Mouse (Mus musculus) kidney, adult 9 months (tissue): Measurements from ENCODE around the gene Thop1.
"Not testable (repeated sequence)": the region's sequence is repeated elsewhere in the genome, so short reads cannot be mapped to it uniquely, and the experiment has no call there.

Experiments used
- DNase-seq: peaks from one replicate; pipeline ENCODE4 v3.0.0; 2022

Gene Thop1

DNA sequence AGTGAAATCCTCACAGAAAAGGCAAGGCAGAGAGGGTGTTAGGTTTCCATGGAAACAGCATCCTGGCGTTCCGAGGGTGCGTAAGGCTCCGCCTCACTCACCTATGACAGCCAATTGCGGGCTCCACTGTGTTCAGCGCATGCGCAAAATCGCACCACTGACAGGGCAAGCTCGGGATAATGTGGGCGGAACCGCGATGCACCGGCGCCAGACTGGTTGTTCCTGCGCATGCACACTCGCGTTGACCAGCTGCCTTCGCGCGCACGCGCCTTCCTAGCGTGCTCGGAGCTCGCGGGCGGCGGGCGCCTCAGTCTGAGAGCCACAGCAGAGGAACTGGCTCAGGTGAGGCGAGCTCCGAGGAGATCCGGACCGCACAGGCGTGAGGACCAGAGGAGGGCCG is at the start of gene Thop1:
Thop1 (plus strand) TSS at position 200 of the 400 bp plus-strand sequence.
- DNase-seq = peak; percentile 99

DNA sequence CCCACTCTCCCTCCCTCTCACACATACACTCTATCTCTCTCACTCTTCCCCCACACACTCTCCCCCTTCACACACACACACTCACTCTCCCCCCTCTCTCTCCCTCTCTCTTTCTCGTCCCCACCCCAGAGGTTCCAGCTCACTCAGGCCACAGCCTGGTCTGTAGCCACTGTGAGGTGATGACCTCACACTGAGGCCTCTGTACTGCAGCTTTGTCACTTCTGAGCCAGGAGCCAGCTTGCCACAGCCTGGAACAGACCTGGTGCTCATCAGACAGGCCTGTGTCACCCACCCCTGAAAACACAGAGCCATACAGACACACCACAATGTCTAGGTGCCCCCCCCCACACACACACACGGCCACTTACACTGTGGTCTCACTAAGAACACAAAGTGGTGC is 49.6 kb upstream of the Thop1 start:
- no peak for DNase-seq

DNA sequence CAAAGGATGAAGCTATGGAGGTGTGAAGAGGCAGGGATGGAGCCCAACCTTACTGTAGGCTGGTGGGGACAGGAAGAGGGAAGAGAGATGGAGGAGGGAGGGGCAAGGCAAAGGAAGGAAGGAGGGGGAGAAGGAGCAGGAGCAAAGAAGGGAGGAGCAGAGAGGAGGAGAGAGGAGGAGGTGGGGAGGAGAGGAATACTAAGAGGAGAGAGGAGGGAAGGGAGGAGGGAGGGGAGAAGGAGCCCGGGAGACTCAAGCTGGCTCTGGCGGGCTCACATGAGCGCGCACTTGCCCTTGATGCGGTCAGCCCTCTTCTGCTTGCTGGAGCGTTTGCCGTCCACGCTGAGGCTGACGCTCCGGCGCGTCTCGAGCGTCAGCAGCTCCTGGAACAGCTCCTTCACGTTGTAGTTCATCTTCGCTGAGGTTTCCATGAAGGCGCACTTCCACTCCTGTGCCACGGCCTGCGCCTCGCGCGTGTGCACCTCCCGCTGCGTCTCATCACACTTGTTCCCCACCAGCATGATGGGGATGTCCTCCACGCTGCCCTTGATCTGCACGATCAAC is 48.2 kb upstream of the Thop1 start:
- no peak for DNase-seq

DNA sequence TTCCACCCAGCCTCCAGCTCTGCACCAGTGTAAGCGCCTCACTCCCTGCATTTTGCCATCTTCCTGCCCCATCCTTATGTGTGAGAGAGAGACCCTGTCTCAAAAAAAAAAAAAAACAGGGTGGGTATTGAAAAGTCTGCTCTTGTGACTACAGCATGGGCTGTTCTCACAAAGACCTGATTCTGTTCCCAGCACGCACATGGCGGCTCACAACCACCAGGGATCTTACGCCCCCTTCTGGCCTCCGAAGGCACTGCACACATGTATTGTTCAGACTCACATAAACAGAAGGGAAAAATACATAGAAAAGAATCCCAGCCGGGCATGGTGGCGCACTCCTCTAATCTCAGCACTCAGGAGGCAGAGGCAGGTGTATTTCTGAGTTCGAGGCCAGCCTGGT is 47.1 kb upstream of the Thop1 start:
- DNase-seq = no peak

DNA sequence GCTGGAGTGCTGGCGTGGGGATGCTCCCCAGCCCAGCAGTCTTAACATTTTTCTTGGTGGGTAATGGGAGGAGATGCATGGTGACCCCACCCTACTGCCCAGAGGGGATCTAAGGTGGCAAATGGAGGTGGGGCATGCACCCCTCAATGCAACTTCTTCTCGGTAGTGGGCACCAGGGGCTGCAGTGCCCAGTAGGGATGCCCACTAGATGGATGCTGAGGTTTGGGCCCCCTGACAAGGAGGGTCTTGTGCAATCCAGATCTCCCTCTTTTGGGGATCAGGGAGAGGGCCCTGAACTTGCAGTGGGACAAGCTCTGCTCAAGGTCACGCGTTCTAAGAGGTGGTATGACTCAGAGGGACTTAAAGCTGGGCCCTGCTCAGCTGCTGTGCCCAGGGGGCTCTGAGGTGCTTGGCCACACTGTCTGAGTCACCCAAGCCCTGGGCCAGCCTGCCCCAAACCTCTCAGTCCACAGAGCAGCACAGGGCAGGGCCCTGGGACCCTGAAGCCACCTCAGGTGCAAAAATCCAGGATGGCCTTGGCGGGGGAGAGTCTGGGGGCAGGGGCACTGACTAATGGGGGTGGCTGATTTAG is 45.4 kb upstream of the Thop1 start:
- no peak for DNase-seq

DNA sequence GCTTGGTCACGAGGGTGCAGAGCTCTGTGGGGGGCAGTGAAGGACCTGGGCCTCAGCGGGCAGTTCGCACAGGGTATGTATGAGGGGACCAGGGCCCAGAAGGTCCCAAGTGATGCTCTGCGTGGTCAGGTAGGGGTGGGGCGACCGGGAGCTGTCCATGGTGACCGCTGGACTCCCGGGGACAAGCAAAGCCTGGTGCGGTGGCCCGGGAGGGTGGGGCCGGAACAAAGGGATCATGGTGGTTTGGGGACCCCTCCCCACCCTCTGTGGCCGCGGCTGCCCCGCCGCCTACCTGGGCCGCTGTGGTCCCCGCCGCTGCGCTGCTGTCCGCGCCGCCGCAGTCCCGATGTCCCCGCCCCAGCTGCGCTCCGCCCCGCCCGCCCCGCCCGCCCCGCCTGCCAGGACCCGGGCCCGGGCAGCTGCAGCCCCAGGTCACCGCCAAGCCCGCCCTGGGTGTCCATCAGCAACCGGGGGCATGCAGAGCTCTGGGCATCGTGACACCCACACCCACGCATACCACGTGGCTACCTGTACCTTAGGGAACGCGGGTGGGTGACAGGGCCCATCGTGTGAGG is 44.7 kb upstream of the Thop1 start:
- DNase-seq = no peak

DNA sequence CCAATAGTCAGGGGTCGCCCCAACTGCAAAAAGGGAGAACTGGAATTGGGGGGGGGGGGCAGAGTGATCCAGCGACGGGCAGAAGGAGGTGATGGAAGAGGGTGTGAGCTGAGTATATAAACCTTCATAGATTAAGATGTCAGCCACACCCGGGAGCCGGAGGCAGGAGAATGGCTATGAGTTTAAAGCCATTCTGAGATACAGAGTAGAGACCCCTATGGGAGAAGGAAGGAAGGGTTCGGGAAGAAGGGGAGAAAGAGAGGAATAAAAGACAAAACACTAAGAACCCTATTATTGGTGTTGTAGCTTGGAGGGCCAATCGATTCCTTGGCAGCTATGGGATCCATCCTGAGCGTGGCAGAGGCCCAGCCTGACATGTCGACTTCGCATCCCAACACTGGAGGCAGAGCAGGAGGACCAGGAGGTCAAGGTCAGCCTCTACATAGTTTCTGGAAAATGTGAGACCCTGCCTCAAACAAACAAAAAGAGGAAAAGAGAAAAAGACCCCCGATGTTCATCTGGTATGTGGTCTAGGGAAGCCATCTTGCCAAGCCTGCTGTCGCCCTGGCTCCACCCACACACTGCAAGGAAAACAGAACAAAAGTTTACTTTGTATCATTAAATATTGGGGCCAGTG is 44.1 kb upstream of the Thop1 start, which contains the start of gene Diras1:
Diras1 (minus strand) TSS at position 24 of the 637 bp plus-strand sequence.
- no peak for DNase-seq

DNA sequence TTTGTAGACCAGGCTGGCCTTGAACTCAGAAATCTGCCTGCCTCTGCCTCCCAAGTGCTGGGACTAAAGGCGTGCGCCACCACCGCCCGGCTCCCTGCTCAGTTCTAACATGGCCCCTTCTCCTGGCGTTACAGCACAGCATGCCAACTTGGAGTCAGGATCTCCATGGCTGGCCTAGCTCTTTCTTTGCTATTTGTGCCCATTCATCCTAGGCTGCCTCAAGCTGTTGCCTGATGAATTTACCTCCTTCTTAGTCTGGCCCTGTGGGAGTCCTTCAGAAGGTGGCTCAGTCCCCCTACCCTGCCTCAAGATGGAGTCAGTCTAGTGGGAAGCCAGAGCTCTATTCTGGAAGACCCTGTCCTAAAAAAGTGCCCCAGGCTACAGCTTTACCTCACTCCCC is 43.0 kb upstream of the Thop1 start:
- no peak for DNase-seq

DNA sequence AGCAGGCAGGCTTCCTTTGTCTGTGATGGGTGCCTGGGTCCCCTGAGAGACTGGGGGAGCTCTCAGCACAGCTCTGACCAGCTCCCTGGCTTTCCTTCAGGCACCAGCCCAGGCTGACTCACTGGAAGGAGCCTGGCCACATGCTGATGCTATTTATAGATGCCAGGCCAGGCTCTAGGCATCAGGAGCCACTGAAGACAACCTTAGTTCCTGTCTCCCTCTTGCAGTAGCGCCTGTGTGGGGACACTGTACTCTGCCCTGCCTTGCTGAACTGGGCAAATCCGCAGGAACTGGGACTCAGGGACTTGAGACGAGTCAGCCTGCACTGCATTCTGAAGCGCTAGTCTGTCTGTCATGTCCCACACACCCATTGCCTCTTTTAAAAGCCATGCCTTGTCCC is 42.5 kb upstream of the Thop1 start:
- DNase-seq = no peak

DNA sequence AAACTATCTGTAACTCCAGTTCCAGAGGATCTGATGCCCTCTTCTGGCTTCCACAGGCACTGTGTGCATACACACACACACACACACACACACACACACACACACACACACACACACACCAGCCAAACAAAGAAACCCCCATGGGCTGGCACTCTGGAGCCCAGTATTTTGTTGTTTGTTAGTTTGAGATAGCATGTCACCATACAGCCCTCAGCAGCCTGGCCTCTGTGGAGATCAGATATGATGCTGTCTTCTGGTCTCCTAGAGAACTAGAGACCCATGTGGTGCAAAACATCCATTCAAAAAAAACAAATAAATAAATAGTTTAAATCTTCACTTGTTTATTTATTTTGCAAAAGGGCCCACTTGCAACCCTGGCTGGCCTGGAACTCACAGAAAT is 41.6 kb upstream of the Thop1 start:
- no peak for DNase-seq

DNA sequence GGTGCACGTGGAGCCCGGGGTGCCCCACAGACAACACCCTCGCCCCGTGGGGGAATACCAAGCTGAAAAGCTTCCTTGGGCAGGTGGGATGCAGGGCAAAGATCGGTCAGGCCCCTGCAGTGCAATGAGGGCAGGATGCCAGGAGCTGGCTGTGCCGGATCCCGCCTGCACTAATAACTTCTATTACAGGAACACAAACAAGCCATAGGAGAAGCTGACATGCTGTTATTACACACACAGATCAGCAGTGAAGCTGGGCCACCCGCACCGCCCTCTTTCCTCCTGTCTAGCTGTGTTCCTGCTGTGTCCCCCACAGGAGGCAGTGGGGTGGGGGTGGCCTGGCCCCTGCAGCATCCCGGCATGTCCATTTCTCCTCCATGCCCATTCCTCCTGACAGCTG is 40.8 kb upstream of the Thop1 start:
- no peak for DNase-seq

DNA sequence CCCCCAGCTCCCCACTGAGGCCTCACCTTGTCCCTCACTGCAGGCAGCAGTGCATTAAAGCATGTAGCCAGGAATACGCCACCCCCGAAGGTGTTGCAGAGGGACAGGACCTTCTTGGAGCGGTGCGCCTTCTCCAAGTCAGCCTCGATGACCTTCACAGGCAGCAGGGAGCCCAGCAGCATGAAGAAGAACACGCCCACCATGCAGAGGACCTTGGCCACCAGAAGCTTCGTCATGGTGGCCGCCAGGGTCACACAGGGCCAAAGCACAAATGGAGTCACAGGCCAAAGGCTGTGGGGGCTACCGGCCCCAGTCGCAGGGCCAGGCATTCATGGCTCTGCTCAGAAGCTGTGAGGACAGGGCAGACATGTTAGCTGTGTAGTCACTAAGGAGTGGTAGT is 36.2 kb upstream of the Thop1 start:
- no peak for DNase-seq

DNA sequence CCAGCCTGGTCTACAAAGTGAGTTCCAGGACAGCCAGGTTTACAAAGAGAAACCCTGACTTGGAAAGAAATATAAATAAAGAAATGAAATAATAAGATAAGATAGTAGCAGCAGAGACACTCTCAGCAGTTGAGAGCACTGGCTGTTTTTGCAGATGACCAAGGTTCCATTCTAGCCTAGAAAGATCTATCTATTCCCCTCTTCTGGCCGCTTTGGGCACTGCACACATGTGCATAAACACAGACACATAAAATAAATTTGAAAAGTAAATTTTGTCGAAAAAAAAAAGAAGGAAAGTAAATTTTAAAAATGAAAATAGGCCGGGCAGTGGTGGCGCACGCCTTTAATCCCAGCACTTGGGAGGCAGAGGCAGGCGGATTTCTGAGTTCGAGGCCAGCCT is 33.6 kb upstream of the Thop1 start:
- no peak for DNase-seq

DNA sequence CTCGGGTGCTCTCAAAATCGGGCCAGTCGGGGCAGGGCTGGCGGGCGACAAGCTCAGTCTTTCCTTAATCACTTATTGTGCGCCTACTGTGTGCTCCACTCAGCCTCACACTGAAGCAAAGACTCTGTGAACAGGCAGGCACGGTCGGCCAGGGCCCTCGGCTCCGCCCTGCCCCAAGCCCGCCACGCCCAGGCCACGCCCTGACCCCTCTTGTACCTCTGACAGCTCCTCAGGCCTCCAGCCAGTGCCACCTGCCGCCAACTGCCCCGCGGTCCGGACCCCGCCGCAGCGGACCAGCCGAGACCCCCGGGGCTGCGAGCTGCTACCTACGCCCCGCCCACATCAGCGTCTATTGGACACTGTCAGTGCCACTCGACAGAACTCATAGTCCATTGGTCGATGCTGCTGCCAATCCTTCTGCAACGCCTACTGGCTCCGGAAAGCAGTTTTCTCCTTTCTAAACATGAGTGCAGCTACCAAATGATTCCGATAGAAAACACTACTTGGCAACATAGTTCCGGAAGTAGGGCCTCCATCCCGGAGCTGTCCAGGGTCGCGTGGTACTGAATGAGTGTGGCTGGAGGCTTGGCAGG is 32.8 kb upstream of the Thop1 start, which contains the start of gene Slc39a3:
Slc39a3 (minus strand) TSS at position 439 of the 593 bp plus-strand sequence.
- peak; percentile 99 for DNase-seq

DNA sequence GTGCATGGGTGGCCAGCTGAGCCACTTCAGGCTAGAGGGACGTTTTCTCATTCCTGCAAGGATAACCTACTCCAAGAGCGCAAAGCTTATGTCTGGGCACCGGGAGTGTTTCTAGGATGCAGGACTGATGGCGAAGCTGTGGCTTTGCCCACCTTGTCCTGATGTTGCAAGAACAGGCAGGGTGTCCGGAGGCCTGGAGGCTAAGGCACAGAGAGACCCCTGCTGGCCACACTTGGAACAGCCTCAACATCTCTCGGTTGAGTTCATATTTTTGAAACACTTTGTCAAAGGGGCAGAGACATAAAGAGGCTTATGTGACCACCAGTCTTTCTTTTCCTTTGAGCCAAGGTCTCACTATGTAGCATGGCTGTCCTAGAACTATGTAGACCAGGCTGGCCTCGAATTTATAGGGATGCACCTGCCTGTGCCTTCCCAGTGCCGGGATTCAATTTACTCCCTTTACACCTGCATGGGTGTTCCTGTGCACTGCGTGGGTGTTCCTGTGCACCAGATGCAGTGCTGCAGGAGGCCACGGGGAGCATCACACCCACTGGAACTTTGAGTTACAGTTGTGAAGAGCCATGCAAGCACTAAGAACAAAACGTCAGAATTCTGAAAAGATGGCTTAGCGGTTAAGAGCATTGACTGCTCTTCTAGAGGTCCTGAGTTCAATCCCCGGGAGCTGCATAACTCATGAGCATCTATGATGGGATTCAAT is 28.2 kb upstream of the Thop1 start:
- DNase-seq = peak; percentile 69

DNA sequence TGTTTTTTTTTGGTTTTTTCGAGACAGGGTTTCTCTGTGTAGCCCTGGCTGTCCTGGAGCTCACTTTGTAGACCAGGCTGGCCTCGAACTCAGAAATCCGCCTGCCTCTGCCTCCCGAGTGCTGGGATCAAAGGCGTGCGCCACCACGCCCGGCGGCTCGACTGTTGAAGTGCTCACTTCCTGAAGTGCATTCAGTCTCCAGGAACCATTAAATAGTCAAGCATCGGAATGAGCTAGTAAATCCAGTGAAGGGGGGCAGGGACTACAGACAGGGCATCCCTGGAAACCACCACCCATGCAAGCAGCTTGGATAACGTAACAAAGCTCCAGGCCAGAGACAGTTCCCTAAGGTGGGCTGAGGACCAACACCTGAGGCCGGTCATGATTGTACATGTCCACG is 24.6 kb upstream of the Thop1 start:
- not testable (repeated sequence) for DNase-seq

DNA sequence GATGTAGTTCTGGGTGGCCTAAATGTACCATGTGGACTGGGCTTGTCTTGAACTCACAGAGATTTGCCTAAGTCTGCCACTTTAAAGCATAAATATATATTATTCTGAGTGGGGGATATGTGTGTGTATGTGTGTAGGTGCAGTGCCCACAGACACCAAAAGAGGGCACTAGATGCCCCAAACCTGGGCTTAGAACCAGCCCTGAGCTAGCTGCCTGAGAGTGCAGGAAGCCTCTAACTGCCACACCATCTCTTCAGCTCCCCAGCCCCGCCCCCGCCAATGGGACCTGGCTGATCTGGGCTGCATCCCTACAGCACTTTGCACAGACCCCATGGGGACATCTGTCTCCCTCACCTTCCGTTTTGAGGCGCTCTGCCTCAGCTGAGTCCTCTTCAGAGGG is 19.2 kb upstream of the Thop1 start:
- no peak for DNase-seq

DNA sequence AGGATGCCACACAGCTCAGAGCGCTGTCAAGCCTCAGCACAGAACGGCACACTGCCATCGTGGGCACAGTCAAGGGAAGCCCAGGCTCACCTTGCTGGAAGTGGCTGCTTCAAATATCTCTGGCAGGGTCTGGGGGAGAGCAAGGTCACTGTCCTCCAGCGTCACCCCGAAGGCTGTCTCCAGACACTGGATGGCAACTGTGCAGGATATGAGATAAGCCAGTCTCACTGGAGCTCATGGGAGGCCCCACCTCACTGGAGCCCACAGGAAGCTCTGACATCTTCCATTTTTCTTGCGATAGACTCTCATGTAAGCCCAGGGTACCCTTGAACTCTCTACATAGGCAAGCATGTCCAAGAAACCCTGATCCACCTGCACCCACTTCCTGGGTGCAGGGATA is 18.7 kb upstream of the Thop1 start:
- no peak for DNase-seq

DNA sequence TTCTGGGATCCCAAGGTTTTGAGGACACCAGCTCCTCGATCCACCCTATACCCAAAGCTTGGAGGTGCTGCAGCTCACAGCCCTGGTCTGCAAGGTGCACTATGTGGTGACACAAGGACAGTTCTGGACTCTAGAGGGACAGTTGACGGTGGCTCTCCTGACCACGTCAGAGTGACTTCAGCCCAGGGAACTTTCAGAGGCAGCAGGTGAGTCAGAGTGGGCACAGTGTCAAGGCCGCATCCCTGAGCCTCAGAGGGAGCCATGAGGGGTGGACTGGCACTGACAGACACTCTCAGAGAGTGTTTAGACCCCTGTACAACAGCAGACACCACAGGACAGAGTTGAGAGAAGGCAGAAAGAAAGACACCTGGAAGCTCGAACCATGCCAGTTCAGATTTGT is 17.3 kb upstream of the Thop1 start:
- DNase-seq = no peak

DNA sequence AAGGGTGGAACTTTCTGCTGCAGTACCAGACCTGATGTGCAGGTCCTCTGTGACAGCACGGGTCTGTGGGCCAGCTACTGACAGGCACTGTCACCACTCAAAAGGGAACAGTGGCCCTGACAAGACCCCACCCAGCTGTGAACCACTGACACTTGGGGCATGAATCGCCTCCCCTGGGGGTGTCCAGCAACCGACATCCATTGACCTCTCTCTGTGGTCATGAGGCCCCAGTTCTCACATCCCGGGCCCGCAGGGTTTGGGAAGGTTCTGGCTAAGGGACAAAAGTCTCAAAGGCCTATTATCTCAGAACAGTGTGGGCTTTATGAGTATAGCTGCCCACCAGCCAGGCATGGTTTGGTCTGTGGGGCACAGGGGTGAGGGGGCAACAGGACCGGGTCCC is 14.7 kb upstream of the Thop1 start:
- no peak for DNase-seq

DNA sequence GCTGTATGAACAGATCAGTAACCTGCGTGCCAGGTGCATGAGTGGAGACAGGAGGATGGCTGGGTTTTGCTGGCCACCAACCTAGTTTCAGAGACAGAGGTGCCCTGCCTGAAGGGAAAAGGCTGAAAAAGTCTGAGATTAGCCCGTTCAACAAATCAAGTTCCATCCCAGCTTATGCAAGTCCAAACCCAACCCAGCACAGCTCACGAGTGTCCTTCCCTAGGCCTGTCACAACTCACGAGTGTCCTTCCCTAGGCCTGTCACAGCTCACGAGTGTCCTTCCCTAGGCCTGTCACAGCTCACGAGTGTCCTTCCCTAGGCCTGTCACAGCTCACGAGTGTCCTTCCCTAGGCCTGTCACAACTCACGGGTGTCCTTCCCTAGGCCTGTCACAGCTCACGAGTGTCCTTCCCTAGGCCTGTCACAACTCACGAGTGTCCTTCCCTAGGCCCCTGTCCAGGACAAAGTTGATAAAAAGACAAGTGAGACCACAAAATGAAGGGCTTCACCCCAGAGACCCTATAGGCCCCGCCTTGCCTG is 14.0 kb upstream of the Thop1 start:
- DNase-seq = not testable (repeated sequence)

DNA sequence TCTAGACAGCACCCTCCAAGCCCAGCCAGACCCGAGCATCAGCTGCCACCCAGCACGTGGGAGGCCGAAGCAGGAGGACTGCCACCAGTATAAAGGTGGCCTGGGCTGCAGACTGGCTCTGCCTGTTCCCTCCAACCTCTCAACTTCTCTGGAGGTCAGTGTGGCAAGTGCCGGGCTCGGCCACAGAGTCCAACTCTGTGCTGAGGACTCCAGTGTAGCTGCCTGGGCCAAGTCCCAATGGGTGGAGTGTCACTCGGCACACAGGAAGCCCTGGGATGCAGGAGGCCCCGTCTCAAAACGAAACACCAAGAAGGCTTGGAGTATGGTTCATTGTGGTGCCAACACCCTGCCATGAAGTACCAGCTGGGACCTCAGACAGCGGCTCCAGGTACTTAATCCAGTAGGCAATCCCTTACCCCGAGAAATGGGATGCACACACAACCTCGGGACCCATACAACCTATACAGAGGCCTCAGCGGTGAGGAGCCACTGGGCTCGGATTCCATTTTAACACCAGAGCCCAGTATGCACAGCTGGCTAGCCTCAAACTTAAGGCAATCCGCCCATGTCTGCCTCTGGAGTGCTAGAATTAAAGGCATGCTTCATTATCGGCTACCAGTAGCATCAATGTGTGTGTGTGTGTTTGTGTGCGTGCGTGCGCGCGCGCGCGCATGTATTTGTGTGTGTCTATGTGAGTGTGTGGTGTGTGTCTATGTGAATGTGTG is 12.3 kb upstream of the Thop1 start:
- DNase-seq = no peak
